In genomic region chr12:41839241-41839640, GRCm38 (mm10) we compare ENCODE assay signal across 12 mouse cellular contexts.
DNase-seq lines count a peak whose midpoint lies in the region.
"Had no signal": no experiment of that assay in that cellular context is flagged by ENCODE, and none has a peak within 500 bp of the region (broad histone marks: within the 10 kb centered on the region; RNA-seq: fewer than 3 reads in every experiment).

No protein-coding gene starts in this region.

- DNase-seq in cerebellum, postnatal 10 days: peak; percentile 48 to 71
- DNase-seq in cerebellum, adult 18-20 months: no peak
- peak; percentile 8 to 38 for DNase-seq in cerebellum, postnatal 25 days
- DNase-seq in cerebellum, adult 11 months: no peak
- DNase-seq in Muller cell, postnatal 12 days (ENCODE audit: inconsistent ontology term): peak; percentile 2
- no peak for DNase-seq in adrenal gland, adult 2 months
- DNase-seq: adrenal gland, adult 8-10 months; adrenal gland, postnatal 14 days; adrenal gland, postnatal 36 days; B cell, adult 2 months; cerebellum, adult 2 months; cerebellum, adult 9-10 months had no signal

Comparison
In these comparisons a context has a peak if more than half of its experiments do, and no peak if none do; other contexts are left out.
1. DNase-seq: peak in cerebellum, postnatal 10 days (2 of 2), cerebellum, postnatal 25 days (2 of 2) and Muller cell, postnatal 12 days (single experiment); none in cerebellum, adult 18-20 months (0 of 2), cerebellum, adult 11 months (single experiment) and adrenal gland, adult 2 months (single experiment).